Mouse (Mus musculus): ENCODE data around the gene Twf1.

GRCm38 (mm10) chr15:94584738-94585137 lies 5.0 kb downstream of the Twf1 start:
- TF ChIP-seq CTCF (IDR thresholded peaks at IDR 0.05; ENCODE audit: control insufficient read depth, insufficient read depth, insufficient replicate concordance, low read depth, low read length): no peak
- TF ChIP-seq POLR2A (IDR thresholded peaks at IDR 0.05; ENCODE audit: control insufficient read depth, low read depth, low read length): no peak
